Comparison of ENCODE assay signal across 8 mouse cellular contexts in genomic region chr1:58713893-58714231, GRCm38 (mm10). TPM values are rescaled to one million over a fixed set of nuclear protein-coding genes. Genes with fewer than 3 reads are reported as not detected.
A peak's percentile ranks its signal among the peaks of the same experiment; 100 is the strongest.
DNase-seq lines count a peak whose midpoint lies in the region; ATAC-seq lines count a peak whose summit lies in the region.

No protein-coding gene starts in this region.

- no peak for ATAC-seq in embryonic facial prominence, embryonic 12.5 days (ENCODE audit: insufficient number of reproducible peaks, insufficient read depth, low FRiP score, low TSS enrichment)
- no peak for ATAC-seq in heart, embryonic 14.5 days (ENCODE audit: insufficient number of reproducible peaks, insufficient read depth, low FRiP score, low read depth)
- no peak for ATAC-seq in kidney, embryonic 16.5 days (ENCODE audit: low FRiP score, low TSS enrichment)
- no peak for ATAC-seq in stomach, embryonic 15.5 days (ENCODE audit: insufficient read depth, low FRiP score, low read depth)

- peaks cover 24% of the 10 kb centered on the region for H3K36me3 ChIP-seq in embryonic facial prominence, embryonic 12.5 days
- H3K36me3 ChIP-seq in heart, embryonic 14.5 days (ENCODE audit: control insufficient read depth, insufficient read depth, low read length) = peaks cover 39% of the 10 kb centered on the region
- H3K36me3 ChIP-seq in kidney, embryonic 16.5 days (ENCODE audit: insufficient read depth, low read length) = peaks cover 10% of the 10 kb centered on the region
- H3K36me3 ChIP-seq in stomach, embryonic 15.5 days = peaks cover 5% of the 10 kb centered on the region

- DNase-seq in 3134 (ENCODE audit: extremely low read depth, insufficient read length, low spot score) (peak; percentile 51), MN1 (ENCODE audit: low spot score) (peak; percentile 12)
- DNase-seq in lung, postnatal 14 days = peak; percentile 79
- DNase-seq in frontal cortex, adult 2 months (ENCODE audit: extremely low spot score in 1 of 2, low spot score in 1 of 2) = no peak

- peak overlapping the region; percentile 65 for H3K4me3 ChIP-seq in embryonic facial prominence, embryonic 12.5 days
- H3K4me3 ChIP-seq in heart, embryonic 14.5 days (ENCODE audit: control insufficient read depth in 1 of 2, insufficient read depth in 1 of 2, low read depth in 1 of 2, low read length in 2 of 2) = peak overlapping the region; percentile 74 to 80
- H3K4me3 ChIP-seq in kidney, embryonic 16.5 days (ENCODE audit: low read length) = peak overlapping the region; percentile 85
- H3K4me3 ChIP-seq in stomach, embryonic 15.5 days (replicated peaks) = peak overlapping the region; percentile 72

- peak overlapping the region; percentile 98 for H3K27ac ChIP-seq in embryonic facial prominence, embryonic 12.5 days
- H3K27ac ChIP-seq in heart, embryonic 14.5 days (replicated peaks in 1 of 2; ENCODE audit: control insufficient read depth in 1 of 2, insufficient read depth in 1 of 2, low read depth in 2 of 2, low read length in 2 of 2) = peak overlapping the region; percentile 99
- H3K27ac ChIP-seq in kidney, embryonic 16.5 days (ENCODE audit: low read length) = peak overlapping the region; percentile 100
- H3K27ac ChIP-seq in stomach, embryonic 15.5 days = peak overlapping the region; percentile 100

- H3K9ac ChIP-seq in embryonic facial prominence, embryonic 12.5 days = peak overlapping the region; percentile 78
- H3K9ac ChIP-seq in heart, embryonic 14.5 days (ENCODE audit: low read length) = peak overlapping the region; percentile 92
- peak overlapping the region; percentile 96 for H3K9ac ChIP-seq in kidney, embryonic 16.5 days (replicated peaks; ENCODE audit: low read length)
- peak overlapping the region; percentile 44 for H3K9ac ChIP-seq in stomach, embryonic 15.5 days

- H3K9me3 ChIP-seq in embryonic facial prominence, embryonic 12.5 days = no peaks in the 10 kb centered on the region
- H3K9me3 ChIP-seq in heart, embryonic 14.5 days (ENCODE audit: control insufficient read depth, low read length) = no peaks in the 10 kb centered on the region
- no peaks in the 10 kb centered on the region for H3K9me3 ChIP-seq in kidney, embryonic 16.5 days (ENCODE audit: low read length)
- no peaks in the 10 kb centered on the region for H3K9me3 ChIP-seq in stomach, embryonic 15.5 days

- peaks cover 21% of the 10 kb centered on the region for H3K4me1 ChIP-seq in embryonic facial prominence, embryonic 12.5 days
- H3K4me1 ChIP-seq in heart, embryonic 14.5 days (ENCODE audit: control insufficient read depth in 2 of 2, insufficient read depth in 2 of 2, low read length in 2 of 2) = peaks cover 2 to 14% of the 10 kb centered on the region in 2 experiments; a peak in 3 of 4 replicates
- H3K4me1 ChIP-seq in kidney, embryonic 16.5 days (ENCODE audit: insufficient read depth, low read length) = peaks cover 28% of the 10 kb centered on the region
- 0 out of 2 replicates have a peak, but pooled peaks cover 4% of the 10 kb centered on the region for H3K4me1 ChIP-seq in stomach, embryonic 15.5 days

- no peaks in the 10 kb centered on the region for H3K27me3 ChIP-seq in embryonic facial prominence, embryonic 12.5 days
- H3K27me3 ChIP-seq in heart, embryonic 14.5 days (ENCODE audit: control insufficient read depth, insufficient read depth, low read length) = no peaks in the 10 kb centered on the region
- no peaks in the 10 kb centered on the region for H3K27me3 ChIP-seq in kidney, embryonic 16.5 days (ENCODE audit: insufficient read depth, low read length)
- no peaks in the 10 kb centered on the region for H3K27me3 ChIP-seq in stomach, embryonic 15.5 days (replicated peaks)

- H3K4me2 ChIP-seq in embryonic facial prominence, embryonic 12.5 days (replicated peaks) = peak overlapping the region; percentile 57
- peak overlapping the region; percentile 85 for H3K4me2 ChIP-seq in heart, embryonic 14.5 days (ENCODE audit: low read length)
- peak overlapping the region; percentile 75 for H3K4me2 ChIP-seq in kidney, embryonic 16.5 days (replicated peaks; ENCODE audit: low read depth, low read length)
- H3K4me2 ChIP-seq in stomach, embryonic 15.5 days = peak overlapping the region; percentile 69

- WGBS in embryonic facial prominence, embryonic 12.5 days = 34% methylated on average over 4 of the region's 4 CpGs
- WGBS in heart, embryonic 14.5 days = 39% methylated on average over 4 of the region's 4 CpGs
- WGBS in kidney, embryonic 16.5 days = 28% methylated on average over 4 of the region's 4 CpGs
- WGBS in stomach, embryonic 15.5 days = 24% methylated on average over 4 of the region's 4 CpGs

RNA-seq across cellular contexts. Expression of gene Cflar, which starts 2.6 kb away (rescaled TPM):
- 34.9 and 36.3 TPM in 2 replicates for polyA plus RNA-seq in embryonic facial prominence, embryonic 12.5 days (2016; fragmentation: Nextera tagmentation; extraction: Ambion mirVana)
- polyA plus RNA-seq in heart, embryonic 14.5 days (2014; fragmentation: Nextera tagmentation; extraction: Ambion mirVana) = 38.7 and 42.2 TPM in 2 replicates
- 41.3 and 45.0 TPM in 2 replicates for polyA plus RNA-seq in kidney, embryonic 16.5 days (2015; fragmentation: Nextera tagmentation; extraction: Ambion mirVana)
- 34.8 and 38.2 TPM in 2 replicates for polyA plus RNA-seq in stomach, embryonic 15.5 days (2015; fragmentation: Nextera tagmentation; extraction: Ambion mirVana)
- 17.7 and 20.7 TPM in 2 replicates for polyA plus RNA-seq in frontal cortex, adult 2 months (2012; rRNA removed)

RNA-seq across cellular contexts. Expression of gene Als2cr12, which starts 18.1 kb away (rescaled TPM):
- not detected in 2 replicates for polyA plus RNA-seq in embryonic facial prominence, embryonic 12.5 days (2016; fragmentation: Nextera tagmentation; extraction: Ambion mirVana)
- polyA plus RNA-seq in heart, embryonic 14.5 days (2014; fragmentation: Nextera tagmentation; extraction: Ambion mirVana) = not detected in 2 replicates
- polyA plus RNA-seq in kidney, embryonic 16.5 days (2015; fragmentation: Nextera tagmentation; extraction: Ambion mirVana) = not detected in 2 replicates
- polyA plus RNA-seq in stomach, embryonic 15.5 days (2015; fragmentation: Nextera tagmentation; extraction: Ambion mirVana) = 0.18 and 0.23 TPM in 2 replicates
- not detected in 2 replicates for polyA plus RNA-seq in frontal cortex, adult 2 months (2012; rRNA removed)

Comparison
In these comparisons a context has a peak if more than half of its experiments do, and no peak if none do; other contexts are left out.
1. DNase-seq: peak in 3134 (single experiment), MN1 (single experiment) and lung, postnatal 14 days (single experiment); none in frontal cortex, adult 2 months (0 of 2).
2. H3K9ac ChIP-seq: peak in every context shown above with its lines; median percentile 96 in kidney, embryonic 16.5 days; 92 in heart, embryonic 14.5 days; 78 in embryonic facial prominence, embryonic 12.5 days; 44 in stomach, embryonic 15.5 days.
3. Peak in every context shown above with its lines, with median percentiles within 50 percentile points of each other: H3K27ac ChIP-seq, H3K4me2 ChIP-seq and H3K4me3 ChIP-seq.